ENCODE assay signal across 11 mouse cellular contexts in genomic region chr2:159566461-159566860, GRCm38 (mm10).
DNase-seq lines count a peak whose midpoint lies in the region; ATAC-seq and TF ChIP-seq lines count a peak whose summit lies in the region.
"Had no signal": no experiment of that assay in that cellular context is flagged by ENCODE, and none has a peak within 500 bp of the region (broad histone marks: within the 10 kb centered on the region; RNA-seq: fewer than 3 reads in every experiment).

No protein-coding gene starts in this region.

- no peaks in the 10 kb centered on the region for H3K27me3 ChIP-seq in intestine, postnatal 0 days (replicated peaks; ENCODE audit: control insufficient read depth, insufficient read depth, low read length)
- no peaks in the 10 kb centered on the region for H3K27me3 ChIP-seq in forebrain, embryonic 16.5 days (replicated peaks; ENCODE audit: control insufficient read depth, insufficient read depth, low read length)
- H3K27me3 ChIP-seq: limb, embryonic 15.5 days had no signal

- H3K27ac ChIP-seq in intestine, postnatal 0 days (ENCODE audit: low read depth, low read length) = no peak overlapping the region
- H3K27ac ChIP-seq in forebrain, embryonic 16.5 days (ENCODE audit: low read length) = no peak overlapping the region
- H3K27ac ChIP-seq: limb, embryonic 15.5 days had no signal

- no peak overlapping the region for H3K4me3 ChIP-seq in intestine, postnatal 0 days (ENCODE audit: low read depth, low read length)
- H3K4me3 ChIP-seq in forebrain, embryonic 16.5 days (replicated peaks; ENCODE audit: low read length) = no peak overlapping the region
- H3K4me3 ChIP-seq: limb, embryonic 15.5 days had no signal

- DNase-seq in left cerebral cortex, postnatal 10 days (ENCODE audit: extremely low spot score in 1 of 2, low spot score in 2 of 2) = peak; percentile 7 to 62
- DNase-seq in left cerebral cortex, adult 11 months (ENCODE audit: low spot score) = no peak
- DNase-seq in brain, adult 2 months (ENCODE audit: low read depth, low spot score) = peak; percentile 12
- DNase-seq in heart, postnatal 36 days = peak; percentile 81 to 84
- peak; percentile 16 for DNase-seq in ovary, postnatal 10 days (ENCODE audit: low spot score)
- no peak for DNase-seq in MN1 (ENCODE audit: low spot score)

- H3K4me2 ChIP-seq in intestine, postnatal 0 days (replicated peaks; ENCODE audit: low read depth) = no peak overlapping the region
- H3K4me2 ChIP-seq in forebrain, embryonic 16.5 days (ENCODE audit: low read length) = no peak overlapping the region
- H3K4me2 ChIP-seq: limb, embryonic 15.5 days had no signal

- H3K9ac ChIP-seq in intestine, postnatal 0 days (ENCODE audit: low read depth, low read length) = no peak overlapping the region
- H3K9ac ChIP-seq in forebrain, embryonic 16.5 days (replicated peaks; ENCODE audit: low read depth, low read length) = no peak overlapping the region
- H3K9ac ChIP-seq: limb, embryonic 15.5 days had no signal

- no peaks in the 10 kb centered on the region for H3K4me1 ChIP-seq in intestine, postnatal 0 days (replicated peaks; ENCODE audit: control insufficient read depth, insufficient read depth, low read length)
- no peaks in the 10 kb centered on the region for H3K4me1 ChIP-seq in forebrain, embryonic 16.5 days (replicated peaks; ENCODE audit: control insufficient read depth, insufficient read depth, low read length)

- 65% methylated on average over 5 of the region's 5 CpGs for WGBS in intestine, postnatal 0 days
- WGBS in forebrain, embryonic 16.5 days = 63% methylated on average over 5 of the region's 5 CpGs

- ATAC-seq in intestine, postnatal 0 days = no peak
- ATAC-seq in forebrain, embryonic 16.5 days = no peak
- ATAC-seq: hindbrain, embryonic 16.5 days had no signal

- no peak for TF ChIP-seq CTCF in intestine, postnatal 0 days (IDR thresholded peaks at IDR 0.05; ENCODE audit: low read depth)

- H3K9me3 ChIP-seq in intestine, postnatal 0 days (ENCODE audit: control insufficient read depth) = no peaks in the 10 kb centered on the region
- no peaks in the 10 kb centered on the region for H3K9me3 ChIP-seq in forebrain, embryonic 16.5 days (ENCODE audit: control insufficient read depth, low read length)
- H3K9me3 ChIP-seq: limb, embryonic 15.5 days had no signal

- intact Hi-C loops in left cerebral cortex, postnatal 10 days (cut with DNase I) = no loop called here
- intact Hi-C loops in heart, postnatal 36 days (cut with DNase I) = no loop called here

- no peaks in the 10 kb centered on the region for H3K36me3 ChIP-seq in intestine, postnatal 0 days (ENCODE audit: control insufficient read depth, insufficient read depth)
- H3K36me3 ChIP-seq in forebrain, embryonic 16.5 days (ENCODE audit: control insufficient read depth, insufficient read depth) = no peaks in the 10 kb centered on the region
- H3K36me3 ChIP-seq: G1E; limb, embryonic 15.5 days had no signal

Comparison
In these comparisons a context has a peak if more than half of its experiments do, and no peak if none do; other contexts are left out.
1. DNase-seq: peak in left cerebral cortex, postnatal 10 days (2 of 2), brain, adult 2 months (single experiment), heart, postnatal 36 days (2 of 2) and ovary, postnatal 10 days (single experiment); none in left cerebral cortex, adult 11 months (single experiment) and MN1 (single experiment).